11 mouse cellular contexts compared by ENCODE assay signal in genomic region chr11:116195252-116195651, GRCm38 (mm10). TPM values are rescaled to one million over a fixed set of nuclear protein-coding genes. Genes with fewer than 3 reads are reported as not detected.
DNase-seq lines count a peak whose midpoint lies in the region; ATAC-seq and TF ChIP-seq lines count a peak whose summit lies in the region.
"Had no signal": no experiment of that assay in that cellular context is flagged by ENCODE, and none has a peak within 500 bp of the region (broad histone marks: within the 10 kb centered on the region; RNA-seq: fewer than 3 reads in every experiment).

No protein-coding gene starts in this region.

- no peaks in the 10 kb centered on the region for H3K27me3 ChIP-seq in lung, postnatal 0 days (replicated peaks; ENCODE audit: insufficient read depth, low read length)
- no peaks in the 10 kb centered on the region for H3K27me3 ChIP-seq in stomach, embryonic 15.5 days (replicated peaks)

- H3K9me3 ChIP-seq in lung, postnatal 0 days (ENCODE audit: low read length) = no peaks in the 10 kb centered on the region
- H3K9me3 ChIP-seq in stomach, embryonic 15.5 days = no peaks in the 10 kb centered on the region

- no peak overlapping the region for H3K4me2 ChIP-seq in lung, postnatal 0 days (replicated peaks; ENCODE audit: low read depth, low read length)
- 0 out of 2 replicates have a peak overlapping the region, but pooled peaks have one; percentile 19 for H3K4me2 ChIP-seq in stomach, embryonic 15.5 days

- H3K36me3 ChIP-seq in lung, postnatal 0 days (ENCODE audit: insufficient read depth, low read length) = 0 out of 2 replicates have a peak, but pooled peaks cover 4% of the 10 kb centered on the region
- peaks cover 10% of the 10 kb centered on the region; the same call in 1 of the 2 replicates for H3K36me3 ChIP-seq in stomach, embryonic 15.5 days

- 45% methylated on average over 5 of the region's 5 CpGs for WGBS in lung, postnatal 0 days
- WGBS in lung, adult 2 months = 28% methylated on average over 5 of the region's 5 CpGs
- WGBS in stomach, embryonic 15.5 days = 60% methylated on average over 5 of the region's 5 CpGs

- H3K4me1 ChIP-seq in lung, postnatal 0 days (ENCODE audit: insufficient read depth, low read depth, low read length) = peaks cover 7% of the 10 kb centered on the region; the same call in 1 of the 2 replicates
- H3K4me1 ChIP-seq in lung, adult 2 months (ENCODE audit: control insufficient read depth, insufficient read depth, low read length) = peaks cover 16% of the 10 kb centered on the region
- peaks cover 3% of the 10 kb centered on the region; the same call in 1 of the 2 replicates for H3K4me1 ChIP-seq in stomach, embryonic 15.5 days

- peak overlapping the region; percentile 39 for H3K27ac ChIP-seq in lung, postnatal 0 days (ENCODE audit: low read length)
- H3K27ac ChIP-seq in stomach, embryonic 15.5 days = peak overlapping the region; percentile 23; the same call in 1 of the 2 replicates

- TF ChIP-seq CTCF in lung, postnatal 0 days (IDR thresholded peaks at IDR 0.05) = peak; percentile 46
- TF ChIP-seq CTCF in lung, adult 2 months (IDR thresholded peaks at IDR 0.05; ENCODE audit: insufficient read depth, low read length) = no peak

- no peak for TF ChIP-seq EP300 in lung, postnatal 0 days (IDR thresholded peaks at IDR 0.05)

- no peak for TF ChIP-seq POLR2A in lung, adult 2 months (IDR thresholded peaks at IDR 0.05; ENCODE audit: borderline replicate concordance, extremely low read depth, low read depth, low read length)

- no peak overlapping the region for H3K4me3 ChIP-seq in lung, postnatal 0 days (ENCODE audit: low read depth, low read length)
- no peak overlapping the region for H3K4me3 ChIP-seq in lung, adult 2 months (replicated peaks; ENCODE audit: extremely low read depth, low read depth, low read length)
- no peak overlapping the region for H3K4me3 ChIP-seq in stomach, embryonic 15.5 days (replicated peaks)
- H3K4me3 ChIP-seq: myocyte had no signal

- no peak for ATAC-seq in CD4-positive, CD25-positive, alpha-beta regulatory T cell, adult 4 months
- ATAC-seq in lung, postnatal 0 days = no peak
- ATAC-seq in stomach, embryonic 15.5 days (ENCODE audit: insufficient read depth, low FRiP score, low read depth) = no peak

- peak; percentile 33 for DNase-seq in CD4-positive, CD25-positive, alpha-beta regulatory T cell, adult 2 months (ENCODE audit: low read depth, low spot score)
- peak; percentile 64 for DNase-seq in lung, postnatal 0 days (ENCODE audit: low spot score)
- no peak for DNase-seq in lung, adult 2 months
- peak; percentile 59 to 75 for DNase-seq in kidney, postnatal 36 days
- no peak for DNase-seq in urinary bladder, postnatal 4 days (ENCODE audit: low spot score in 2 of 2)
- DNase-seq in adrenal gland, postnatal 10 days = no peak
- DNase-seq: cerebellum, adult 9-11 months; heart, postnatal 14 days had no signal

- H3K9ac ChIP-seq in lung, postnatal 0 days (replicated peaks; ENCODE audit: low read depth) = no peak overlapping the region
- no peak overlapping the region for H3K9ac ChIP-seq in stomach, embryonic 15.5 days

RNA-seq across cellular contexts. Expression of gene Ten1, which starts 3.4 kb away (rescaled TPM):
- polyA plus RNA-seq in CD4-positive, CD25-positive, alpha-beta regulatory T cell, adult 4 months (2017; shearing (Covaris generic)) = 10 to 100 TPM; 44.6 to 49.5 TPM
- polyA plus RNA-seq in lung, postnatal 0 days (2015; fragmentation: Nextera tagmentation; extraction: Ambion mirVana) = 74.7 and 79.0 TPM in 2 replicates
- polyA plus RNA-seq in lung, adult 2 months (2012; rRNA removed) = 26.9 and 29.3 TPM in 2 replicates
- 74.8 and 78.3 TPM in 2 replicates for polyA plus RNA-seq in stomach, embryonic 15.5 days (2015; fragmentation: Nextera tagmentation; extraction: Ambion mirVana)
- total RNA-seq in adrenal gland, postnatal 10 days (2021) = 10 to 100 TPM; 17.8 to 24.4 TPM

RNA-seq across cellular contexts. Expression of gene Acox1, which starts 3.6 kb away (rescaled TPM):
- 10 to 100 TPM; 16.9 to 24.2 TPM for polyA plus RNA-seq in CD4-positive, CD25-positive, alpha-beta regulatory T cell, adult 4 months (2017; shearing (Covaris generic))
- polyA plus RNA-seq in lung, postnatal 0 days (2015; fragmentation: Nextera tagmentation; extraction: Ambion mirVana) = 31.7 and 33.5 TPM in 2 replicates
- 45.6 and 67.9 TPM in 2 replicates for polyA plus RNA-seq in lung, adult 2 months (2012; rRNA removed)
- 33.6 and 38.1 TPM in 2 replicates for polyA plus RNA-seq in stomach, embryonic 15.5 days (2015; fragmentation: Nextera tagmentation; extraction: Ambion mirVana)
- 100 to 1,000 TPM; 177 to 242 TPM for total RNA-seq in adrenal gland, postnatal 10 days (2021)

RNA-seq across cellular contexts. Expression of gene Fbf1, which starts 27.3 kb away (rescaled TPM):
- 1 to 10 TPM; 2.8 to 5.2 TPM for polyA plus RNA-seq in CD4-positive, CD25-positive, alpha-beta regulatory T cell, adult 4 months (2017; shearing (Covaris generic))
- 11.9 and 16.6 TPM in 2 replicates for polyA plus RNA-seq in lung, postnatal 0 days (2015; fragmentation: Nextera tagmentation; extraction: Ambion mirVana)
- polyA plus RNA-seq in lung, adult 2 months (2012; rRNA removed) = 26.5 and 35.5 TPM in 2 replicates
- polyA plus RNA-seq in stomach, embryonic 15.5 days (2015; fragmentation: Nextera tagmentation; extraction: Ambion mirVana) = 26.8 and 31.8 TPM in 2 replicates
- 10 to 100 TPM; 26.5 to 34.4 TPM for total RNA-seq in adrenal gland, postnatal 10 days (2021)

RNA-seq across cellular contexts. Expression of gene Evpl, which starts 42.6 kb away (rescaled TPM):
- polyA plus RNA-seq in CD4-positive, CD25-positive, alpha-beta regulatory T cell, adult 4 months (2017; shearing (Covaris generic)) = not detected
- 2.9 and 4.2 TPM in 2 replicates for polyA plus RNA-seq in lung, postnatal 0 days (2015; fragmentation: Nextera tagmentation; extraction: Ambion mirVana)
- polyA plus RNA-seq in lung, adult 2 months (2012; rRNA removed) = 3.6 and 16.8 TPM in 2 replicates
- polyA plus RNA-seq in stomach, embryonic 15.5 days (2015; fragmentation: Nextera tagmentation; extraction: Ambion mirVana) = 9.8 and 17.0 TPM in 2 replicates
- 1 to 10 TPM; 1.4 to 1.7 TPM for total RNA-seq in adrenal gland, postnatal 10 days (2021)

RNA-seq across cellular contexts. Expression of gene Mrpl38, which starts 56.6 kb away (rescaled TPM):
- 10 to 100 TPM; 22.7 to 25.5 TPM for polyA plus RNA-seq in CD4-positive, CD25-positive, alpha-beta regulatory T cell, adult 4 months (2017; shearing (Covaris generic))
- polyA plus RNA-seq in lung, postnatal 0 days (2015; fragmentation: Nextera tagmentation; extraction: Ambion mirVana) = 44.1 and 45.9 TPM in 2 replicates
- 32.9 and 41.3 TPM in 2 replicates for polyA plus RNA-seq in lung, adult 2 months (2012; rRNA removed)
- 94.8 and 102 TPM in 2 replicates for polyA plus RNA-seq in stomach, embryonic 15.5 days (2015; fragmentation: Nextera tagmentation; extraction: Ambion mirVana)
- 10 to 100 TPM; 86.8 to 94.1 TPM for total RNA-seq in adrenal gland, postnatal 10 days (2021)

Comparison
In these comparisons a context has a peak if more than half of its experiments do, and no peak if none do; other contexts are left out.
1. DNase-seq: peak in CD4-positive, CD25-positive, alpha-beta regulatory T cell, adult 2 months (single experiment), lung, postnatal 0 days (single experiment) and kidney, postnatal 36 days (2 of 2); none in lung, adult 2 months (single experiment), urinary bladder, postnatal 4 days (0 of 2) and adrenal gland, postnatal 10 days (single experiment).